Mouse (Mus musculus) liver, embryonic 12.5 days (tissue): Measurements from ENCODE around the gene 1500009C09Rik. TPM values are rescaled to one million over a fixed set of nuclear protein-coding genes. Genes with fewer than 3 reads are reported as not detected.
"Not testable (repeated sequence)": the region's sequence is repeated elsewhere in the genome, so short reads cannot be mapped to it uniquely, and the experiment has no call there.

Source experiments
- ATAC-seq: fragments of 200-750 bp; cut with Nextera tagmentation; 2 replicates; pipeline ENCODE4 v1.8.0; 2017; ENCODE audit warnings: moderate number of reproducible peaks, mild to moderate bottlenecking, moderate library complexity
- H3K27ac ChIP-seq: fragments of 300-500 bp; sonication (generic); 2 replicates; pipeline ENCODE4 v1.5.1; 2016; ENCODE audit warnings: mild to moderate bottlenecking
- H3K27me3 ChIP-seq: fragments of 300-500 bp; sonication (generic); replicated peaks from 2 replicates; pipeline ENCODE4 v1.6.1; 2016; ENCODE audit warnings: mild to moderate bottlenecking, moderate library complexity
- H3K36me3 ChIP-seq: fragments of 300-500 bp; sonication (generic); 2 replicates; pipeline ENCODE4 v1.6.1; 2016; ENCODE audit warnings: mild to moderate bottlenecking, moderate library complexity
- H3K4me1 ChIP-seq: fragments of 300-500 bp; sonication (generic); 2 replicates; pipeline ENCODE4 v1.6.1; 2016
- H3K4me2 ChIP-seq: fragments of 300-500 bp; sonication (generic); 2 replicates; pipeline ENCODE4 v1.6.1; 2016; ENCODE audit warnings: mild to moderate bottlenecking, moderate library complexity
- H3K4me3 ChIP-seq: fragments of 300-500 bp; sonication (generic); 2 replicates; pipeline ENCODE4 v1.5.1; 2016; ENCODE audit warnings: mild to moderate bottlenecking, moderate library complexity
- H3K9ac ChIP-seq: fragments of 300-500 bp; sonication (generic); 2 replicates; pipeline ENCODE4 v1.6.1; 2016; ENCODE audit warnings: mild to moderate bottlenecking, moderate library complexity
- H3K9me3 ChIP-seq: fragments of 300-500 bp; sonication (generic); replicated peaks from 2 replicates; pipeline ENCODE4 v1.6.1; 2016; ENCODE audit warnings: mild to moderate bottlenecking, moderate library complexity
- WGBS: fragments of 180-500 bp; shearing (Covaris S2); methylation state at CpG from one replicate; pipeline ENCODE4 v1.1.7; 2016; ENCODE audit not compliant: insufficient replicate concordance; 5-methylcytosine and 5-hydroxymethylcytosine counted together
- polyA plus RNA-seq: library from polyadenylated mRNA; unstranded; fragments of >200 nt; fragmentation: Nextera tagmentation; extraction: Ambion mirVana; gene quantifications from 2 replicates; pipeline ENCODE4 v1.2.1, GENCODE M21; 2016

The 1500009C09Rik gene
- polyA plus RNA-seq, 1 experiment from 2014 or later, result not detected

- peak overlapping the region; percentile 95 for H3K4me2 ChIP-seq
- H3K9ac ChIP-seq, result peak overlapping the region; percentile 84
- H3K27me3 ChIP-seq, result no peaks in the 10 kb centered on the region
- H3K4me1 ChIP-seq, result peaks cover 18% of the 10 kb centered on the region
- peaks cover 17% of the 10 kb centered on the region for H3K36me3 ChIP-seq
- H3K27ac ChIP-seq, result peak overlapping the region; percentile 85; the same call in 1 of the 2 replicates
- no peak for ATAC-seq
- H3K4me3 ChIP-seq, result peak overlapping the region; percentile 72
- WGBS, result 65% methylated on average over 3 of the region's 3 CpGs
- H3K9me3 ChIP-seq, result no peaks in the 10 kb centered on the region
Observed at GRCm38 (mm10) chr15:82243311-82243710, 8.9 kb upstream of the 1500009C09Rik start.

- peaks cover 18% of the 10 kb centered on the region for H3K4me1 ChIP-seq
- H3K36me3 ChIP-seq, result peaks cover 13% of the 10 kb centered on the region
- no peaks in the 10 kb centered on the region for H3K9me3 ChIP-seq
- no peaks in the 10 kb centered on the region for H3K27me3 ChIP-seq
- peak overlapping the region; percentile 84 for H3K9ac ChIP-seq
- H3K27ac ChIP-seq, result peak overlapping the region; percentile 85
- peak overlapping the region; percentile 72 for H3K4me3 ChIP-seq
- 9% methylated on average over 12 of the region's 12 CpGs for WGBS
- peak overlapping the region; percentile 95 for H3K4me2 ChIP-seq
- ATAC-seq, result no peak
Observed at GRCm38 (mm10) chr15:82243742-82244114, 8.5 kb upstream of the 1500009C09Rik start.

GRCm38 (mm10) chr15:82244115-82244804 lies 7.9 kb upstream of the 1500009C09Rik start, which contains the start of gene Cenpm:
TSS of gene Cenpm (minus strand) at chr15:82244748.
- Histone ChIP-seq H3K27ac (peak within 1 kb of the TSS; percentile 85), H3K9me3 (no peaks in the 10 kb centered on the region), H3K4me1 (peaks cover 18% of the 10 kb centered on the region), H3K9ac (peak within 1 kb of the TSS; percentile 84), H3K36me3 (peaks cover 7% of the 10 kb centered on the region), H3K4me2 (peak within 1 kb of the TSS; percentile 95), H3K27me3 (no peaks in the 10 kb centered on the region), H3K4me3 (peak within 1 kb of the TSS; percentile 72)
- under 1% methylated on average over 65 of the region's 65 CpGs for WGBS
- ATAC-seq, result peak; percentile 97

- Histone ChIP-seq H3K9ac (peak overlapping the region; percentile 84), H3K4me1 (peaks cover 19% of the 10 kb centered on the region), H3K27ac (peak overlapping the region; percentile 85), H3K4me3 (peak overlapping the region; percentile 72), H3K4me2 (peak overlapping the region; percentile 95)
- not testable (repeated sequence) for H3K27me3 ChIP-seq, ATAC-seq, H3K9me3 ChIP-seq, H3K36me3 ChIP-seq
- 21% methylated on average over 9 of the region's 9 CpGs for WGBS
Observed at GRCm38 (mm10) chr15:82244805-82245161, 7.4 kb upstream of the 1500009C09Rik start.

- H3K9ac ChIP-seq, result no peak overlapping the region
- no peaks in the 10 kb centered on the region for H3K9me3 ChIP-seq
- H3K36me3 ChIP-seq, result no peaks in the 10 kb centered on the region
- H3K4me2 ChIP-seq, result no peak overlapping the region
- 58% methylated on average over 3 of the region's 3 CpGs for WGBS
- H3K4me3 ChIP-seq, result no peak overlapping the region
- no peak overlapping the region for H3K27ac ChIP-seq
- peaks cover 5% of the 10 kb centered on the region; the same call in 1 of the 2 replicates for H3K27me3 ChIP-seq
- ATAC-seq, result no peak
- peaks cover 22% of the 10 kb centered on the region for H3K4me1 ChIP-seq
Observed at GRCm38 (mm10) chr15:82247131-82247776, 4.9 kb upstream of the 1500009C09Rik start.

GRCm38 (mm10) chr15:82251579-82251978 lies 618 bp upstream of the 1500009C09Rik start:
- no peak overlapping the region for H3K4me2 ChIP-seq
- peaks cover 25% of the 10 kb centered on the region for H3K27me3 ChIP-seq
- H3K4me1 ChIP-seq, result 0 out of 2 replicates have a peak, but pooled peaks cover 4% of the 10 kb centered on the region
- no peak for ATAC-seq
- H3K4me3 ChIP-seq, result no peak overlapping the region
- H3K36me3 ChIP-seq, result no peaks in the 10 kb centered on the region
- WGBS, result 79% methylated on average over 3 of the region's 3 CpGs
- H3K27ac ChIP-seq, result no peak overlapping the region
- no peaks in the 10 kb centered on the region for H3K9me3 ChIP-seq
- no peak overlapping the region for H3K9ac ChIP-seq

GRCm38 (mm10) chr15:82255248-82255647 lies 3.1 kb downstream of the 1500009C09Rik start:
- no peak overlapping the region for H3K27ac ChIP-seq
- 35% methylated on average over 4 of the region's 4 CpGs for WGBS
- no peak overlapping the region for H3K4me3 ChIP-seq

GRCm38 (mm10) chr15:82255944-82256383 lies 3.8 kb downstream of the 1500009C09Rik start:
- Histone ChIP-seq H3K36me3 (no peaks in the 10 kb centered on the region), H3K27me3 (peaks cover 50% of the 10 kb centered on the region), H3K9me3 (no peaks in the 10 kb centered on the region), H3K4me3 (no peak overlapping the region), H3K9ac (no peak overlapping the region), H3K4me2 (no peak overlapping the region), H3K27ac (no peak overlapping the region), H3K4me1 (no peaks in the 10 kb centered on the region)
- WGBS, result 31% methylated on average over 10 of the region's 10 CpGs
- ATAC-seq, result no peak

More at GRCm38 (mm10) chr15:82255248-82255647, 3.1 kb downstream of the 1500009C09Rik start:
- Histone ChIP-seq H3K9me3 (no peaks in the 10 kb centered on the region), H3K9ac (no peak overlapping the region), H3K36me3 (no peaks in the 10 kb centered on the region), H3K4me2 (no peak overlapping the region), H3K4me1 (no peaks in the 10 kb centered on the region), H3K27me3 (peaks cover 45% of the 10 kb centered on the region)
- ATAC-seq, result no peak

GRCm38 (mm10) chr15:82259510-82259909 lies 7.3 kb downstream of the 1500009C09Rik start:
- no peak overlapping the region for H3K27ac ChIP-seq
- no peak for ATAC-seq
- no peak overlapping the region for H3K9ac ChIP-seq
- H3K4me1 ChIP-seq, result no peaks in the 10 kb centered on the region
- H3K4me2 ChIP-seq, result no peak overlapping the region
- no peaks in the 10 kb centered on the region for H3K36me3 ChIP-seq
- no peak overlapping the region for H3K4me3 ChIP-seq
- H3K9me3 ChIP-seq, result no peaks in the 10 kb centered on the region
- WGBS, result 9% methylated on average over 16 of the region's 16 CpGs
- peaks cover 71% of the 10 kb centered on the region for H3K27me3 ChIP-seq

- no peak for ATAC-seq
- peaks cover 10% of the 10 kb centered on the region for H3K4me1 ChIP-seq
- H3K9ac ChIP-seq, result no peak overlapping the region
- no peak overlapping the region for H3K27ac ChIP-seq
- H3K4me2 ChIP-seq, result no peak overlapping the region
- no peaks in the 10 kb centered on the region for H3K36me3 ChIP-seq
- H3K4me3 ChIP-seq, result no peak overlapping the region
- WGBS, result 14% methylated on average over 6 of the region's 6 CpGs
- H3K27me3 ChIP-seq, result peaks cover 41% of the 10 kb centered on the region
- no peaks in the 10 kb centered on the region for H3K9me3 ChIP-seq
Observed at GRCm38 (mm10) chr15:82266356-82266755, 14.2 kb downstream of the 1500009C09Rik start.

- Histone ChIP-seq H3K27ac (no peak overlapping the region), H3K27me3 (peaks cover 50% of the 10 kb centered on the region), H3K9me3 (no peaks in the 10 kb centered on the region), H3K4me3 (no peak overlapping the region), H3K4me2 (no peak overlapping the region), H3K36me3 (no peaks in the 10 kb centered on the region), H3K9ac (no peak overlapping the region), H3K4me1 (peaks cover 10% of the 10 kb centered on the region)
- WGBS, result 30% methylated on average over 3 of the region's 3 CpGs
- no peak for ATAC-seq
Observed at GRCm38 (mm10) chr15:82268185-82268584, 16.0 kb downstream of the 1500009C09Rik start.

GRCm38 (mm10) chr15:82268783-82269182 lies 16.6 kb downstream of the 1500009C09Rik start:
- Histone ChIP-seq H3K36me3 (no peaks in the 10 kb centered on the region), H3K27ac (no peak overlapping the region), H3K27me3 (peaks cover 53% of the 10 kb centered on the region), H3K9me3 (no peaks in the 10 kb centered on the region), H3K9ac (no peak overlapping the region), H3K4me3 (no peak overlapping the region), H3K4me2 (no peak overlapping the region), H3K4me1 (peaks cover 10% of the 10 kb centered on the region)
- WGBS, result 66% methylated on average over 9 of the region's 9 CpGs
- ATAC-seq, result no peak
